Mouse (Mus musculus) embryonic stem cell, embryonic (primary cell): ENCODE data around the gene Stt3a.

Experiments used
- CTCF ChIA-PET, 4 experiments: fragments of 300-600 bp in 2 of 4; fragments of 350-600 bp in 2 of 4; sonication (Branson Sonifier 250); formaldehyde crosslinking; loops; one replicate each; lab custom pipeline; 2022; ENCODE audit warnings: inconsistent platforms in 2 of 4; lab: Charles Lee
- POLR2A ChIA-PET, 4 experiments: fragments of 300-600 bp in 2 of 4; fragments of 350-600 bp in 2 of 4; sonication (Branson Sonifier 250); formaldehyde crosslinking; loops; one replicate each; lab custom pipeline; 2022; ENCODE audit warnings: antibody characterized with exemption in 4 of 4, inconsistent platforms in 1 of 4; lab: Charles Lee

Stt3a gene

GRCm38 (mm10) chr9:36768156-36769047 lies 923 bp upstream of the Stt3a start:
- CTCF ChIA-PET: no interaction called here
- POLR2A ChIA-PET: interaction anchor here (0.6 to 2.7 kb wide), 20 partner anchors 10 to 886 kb away, joined by 3 to 16 read pairs (median 3); partner anchors contain the start of genes Chek1 (in 2 of the 4) and Ei24 (in 2 of the 4)

GRCm38 (mm10) chr9:36764378-36764777 lies 3.1 kb downstream of the Stt3a start:
- ChIA-PET CTCF (interaction anchor here in 2 of 4 experiments (0.6 to 1.1 kb wide), 2 partner anchors 37 to 38 kb away, joined by 4 read pairs; partner anchors contain the start of gene Chek1 (in 1 of the 2)), POLR2A (interaction anchor here in 3 of 4 experiments (0.9 to 2.3 kb wide), 13 partner anchors 10 to 58 kb away, joined by 3 to 21 read pairs (median 4); partner anchors contain the start of genes Chek1 (in 1 of the 3) and Ei24 (in 1 of the 3))

DNA sequence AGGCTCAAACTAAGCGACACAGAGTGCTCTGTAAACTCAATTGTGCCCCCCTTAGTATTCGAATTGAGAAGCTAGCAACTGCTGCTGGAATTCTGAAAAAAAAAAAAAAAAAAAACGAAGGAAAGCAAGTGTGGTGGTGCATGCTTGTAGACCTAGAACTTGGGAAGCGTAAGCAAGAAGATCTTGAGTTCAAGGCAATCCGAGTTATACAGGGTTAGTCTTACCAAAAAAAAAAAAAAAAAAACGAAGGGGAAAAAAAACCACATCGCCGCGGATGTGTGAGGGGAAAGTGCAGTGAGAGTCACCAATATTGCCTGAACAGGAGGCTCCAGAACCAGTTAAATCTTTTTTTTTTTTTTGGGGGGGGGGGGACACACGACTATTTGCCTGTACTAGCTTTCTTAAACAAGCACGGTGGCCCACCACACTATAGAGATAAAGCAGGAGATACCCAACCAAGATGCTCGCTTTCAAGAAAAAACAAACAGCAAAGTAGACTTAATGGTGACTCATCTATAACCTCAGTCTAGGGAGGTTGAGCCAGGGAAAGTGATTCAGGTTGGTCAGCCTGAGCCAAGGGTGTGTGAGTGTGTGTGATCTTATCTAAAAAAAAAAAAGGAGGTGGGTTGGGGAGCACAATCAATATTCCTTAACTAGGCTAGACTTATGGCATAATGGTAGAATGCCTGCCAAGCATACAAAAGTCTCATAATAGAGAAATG lies 40.3 kb downstream of the Stt3a start, which contains the start of gene Chek1:
Chek1 (minus strand) TSS at position 32 of the 722 bp plus-strand sequence.
- ChIA-PET POLR2A (interaction anchor here in 3 of 4 experiments (0.6 to 6.3 kb wide), 52 partner anchors 7 to 1507 kb away, joined by 3 to 41 read pairs (median 6); partner anchors contain the start of gene Ei24 (in 2 of the 3)), CTCF (interaction anchor here in 3 of 4 experiments (0.6 to 1.0 kb wide), 4 partner anchors 10 to 239 kb away, joined by 3 to 4 read pairs (median 4); no protein-coding TSS in a partner anchor)

- ChIA-PET CTCF (interaction anchor here in 3 of 4 experiments (0.6 to 1.0 kb wide), 4 partner anchors 10 to 156 kb away, joined by 3 to 27 read pairs (median 4); no protein-coding TSS in a partner anchor), POLR2A (interaction anchor here (0.6 to 6.3 kb wide), 68 partner anchors 8 to 1461 kb away, joined by 3 to 41 read pairs (median 5); partner anchors contain the start of genes Ei24 (in 2 of the 4), Fez1 (in 1 of the 4) and Tbrg1 (in 1 of the 4))
Observed at GRCm38 (mm10) chr9:36726131-36727033, 41.1 kb downstream of the Stt3a start.

DNA sequence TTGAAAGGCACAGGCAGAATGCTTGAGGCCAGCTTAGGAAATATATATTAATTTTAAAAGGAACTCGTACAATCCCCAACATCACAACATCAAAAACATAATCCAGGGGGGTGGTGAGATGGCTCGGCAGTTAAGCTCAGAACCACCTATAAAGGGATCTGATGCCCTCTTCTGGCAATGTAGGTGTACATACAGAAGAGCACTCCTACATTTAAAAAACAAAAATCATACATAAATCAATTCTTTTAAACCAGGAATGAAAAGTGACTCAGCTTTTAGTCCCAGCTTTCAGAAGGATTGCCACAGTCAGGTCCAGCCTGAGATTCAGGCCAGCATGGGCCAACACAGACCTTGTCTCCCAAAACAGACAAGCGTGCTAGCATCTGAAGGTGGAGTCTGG lies 50.9 kb downstream of the Stt3a start:
- CTCF ChIA-PET: interaction anchor here in 2 of 4 experiments (1.1 to 1.3 kb wide), 3 partner anchors 9 to 14 kb away, joined by 3 to 4 read pairs (median 4); partner anchors contain the start of gene Chek1 (in 1 of the 2)
- POLR2A ChIA-PET: interaction anchor here in 3 of 4 experiments (1.1 to 4.7 kb wide), 4 partner anchors 9 to 10 kb away, joined by 3 to 39 read pairs (median 10); partner anchors contain the start of gene Chek1 (in 3 of the 3)

GRCm38 (mm10) chr9:36707304-36707703 lies 60.2 kb downstream of the Stt3a start:
- ChIA-PET CTCF (interaction anchor here in 2 of 4 experiments (0.6 to 1.8 kb wide), 2 partner anchors 9 to 286 kb away, joined by 3 to 4 read pairs; no protein-coding TSS in a partner anchor), POLR2A (interaction anchor here in 2 of 4 experiments (0.6 to 4.0 kb wide), 7 partner anchors 8 to 58 kb away, joined by 3 to 22 read pairs (median 5); partner anchors contain the start of gene Chek1 (in 1 of the 2))

GRCm38 (mm10) chr9:36705923-36706322 lies 61.6 kb downstream of the Stt3a start:
- POLR2A ChIA-PET: interaction anchor here in 2 of 4 experiments (0.5 to 4.0 kb wide), 11 partner anchors 9 to 97 kb away, joined by 3 to 22 read pairs (median 4); partner anchors contain the start of gene Chek1 (in 2 of the 2)
- CTCF ChIA-PET: no interaction called here

DNA sequence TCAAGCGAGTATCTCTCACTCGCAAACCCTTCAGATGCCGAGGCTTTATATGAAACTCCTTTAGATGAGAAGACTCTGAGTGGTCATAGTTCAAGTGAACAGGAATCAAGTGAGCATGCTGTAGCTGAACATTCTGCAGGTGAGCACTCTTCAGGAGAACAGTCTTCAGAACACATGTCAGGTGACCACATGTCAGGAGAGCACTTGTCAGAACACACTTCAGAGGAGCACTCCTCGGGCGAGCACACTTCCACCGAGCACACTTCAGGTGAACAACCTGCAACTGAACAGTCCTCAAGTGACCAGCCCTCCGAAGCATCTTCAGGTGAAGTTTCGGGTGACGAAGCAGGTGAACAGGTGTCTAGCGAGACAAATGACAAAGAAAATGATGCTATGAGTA lies 73.2 kb downstream of the Stt3a start:
- POLR2A ChIA-PET: no interaction called here

GRCm38 (mm10) chr9:36692920-36693319 lies 74.6 kb downstream of the Stt3a start, which contains the start of gene Acrv1:
Gene Acrv1, plus strand, starts transcription at chr9:36693220.
- CTCF ChIA-PET: interaction anchor here in 2 of 4 experiments (0.6 to 0.7 kb wide), 2 partner anchors 199 to 398 kb away, joined by 3 to 4 read pairs; no protein-coding TSS in a partner anchor
- POLR2A ChIA-PET: interaction anchor here in 1 of 4 experiments (1.2 kb wide), 1 partner anchor 9 kb away, joined by 3 read pairs; no protein-coding TSS in a partner anchor

More for the DNA sequence above, 73.2 kb downstream of the Stt3a start:
- CTCF ChIA-PET: no interaction called here

- POLR2A ChIA-PET: interaction anchor here in 1 of 4 experiments (1.1 kb wide), 1 partner anchor 39 kb away, joined by 3 read pairs; no protein-coding TSS in a partner anchor
- CTCF ChIA-PET: no interaction called here
Observed at GRCm38 (mm10) chr9:36687329-36687728, 80.2 kb downstream of the Stt3a start.

DNA sequence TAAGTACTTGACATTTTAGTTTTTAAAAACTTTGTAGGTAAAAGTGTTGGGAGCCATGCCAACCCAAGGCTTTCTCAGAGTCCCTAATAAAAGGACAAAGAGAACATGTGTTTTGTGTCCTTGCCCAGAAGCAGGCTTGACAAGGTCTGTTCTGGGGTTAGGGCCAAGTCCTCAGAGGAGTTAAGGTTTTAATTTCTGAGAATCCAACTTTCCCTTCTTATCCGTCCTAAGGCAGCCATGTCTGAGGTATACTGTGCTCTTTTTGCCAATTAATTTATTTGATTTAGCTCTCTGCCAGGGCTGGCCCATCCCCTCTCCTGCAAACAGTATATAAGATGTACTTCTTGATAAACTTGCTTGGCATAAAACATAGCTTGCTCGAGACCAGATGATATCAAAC lies 86.1 kb downstream of the Stt3a start:
- CTCF ChIA-PET: no interaction called here

More for the DNA sequence above, 86.1 kb downstream of the Stt3a start:
- POLR2A ChIA-PET: no interaction called here
